Mouse (Mus musculus) small intestine, adult 2 months (tissue): Measurements from ENCODE around the gene Galnt3.

Experiments
- CTCF ChIP-seq: fragments of 200-500 bp; IDR thresholded peaks from 2 replicates; pipeline ENCODE4 v1.5.1; 2012; ENCODE audit warnings: low read depth, mild to moderate bottlenecking, control low read depth, inconsistent platforms, low read length, moderate library complexity, mixed read lengths; ENCODE audit not compliant: insufficient replicate concordance, insufficient read length; ENCODE audit errors: extremely low read depth
- POLR2A ChIP-seq: fragments of 200-500 bp; IDR thresholded peaks from 2 replicates; pipeline ENCODE4 v1.6.1; 2012; ENCODE audit warnings: low read depth, mild to moderate bottlenecking, control low read depth, inconsistent platforms, low read length, moderate library complexity

DNA sequence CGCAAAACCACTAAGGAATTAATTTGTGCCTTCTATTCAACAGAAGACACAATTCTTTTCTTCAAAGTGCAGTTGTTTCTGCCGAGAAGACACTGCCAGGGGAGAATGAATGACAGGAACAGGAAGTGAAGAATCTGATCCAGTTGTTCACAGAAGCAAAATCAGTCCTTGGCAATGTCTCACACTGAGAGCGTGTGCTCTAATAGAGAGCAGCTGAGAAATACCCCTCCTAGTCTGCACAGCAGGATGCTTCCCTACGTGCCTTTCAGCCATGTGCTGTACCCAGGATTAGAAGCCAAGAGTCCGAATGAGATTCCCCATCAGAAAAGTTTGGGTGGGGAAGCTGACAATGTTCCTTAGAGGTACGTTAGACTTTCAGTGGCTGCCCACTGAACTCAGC lies 55.3 kb downstream of the Galnt3 start:
- TF ChIP-seq CTCF, result no peak
- TF ChIP-seq POLR2A, result no peak
